Mouse (Mus musculus) spleen, adult 18-20 months (tissue): ENCODE data around the gene Dnajc16.

ENCODE experiments used
- DNase-seq, 2 experiments: peaks; one replicate each; pipeline ENCODE4 v3.0.0; 2022; ENCODE audit warnings: mixed read lengths in 2 of 2

Dnajc16 gene

GRCm38 (mm10) chr4:141722731-141723672 is 67.7 kb downstream of the Dnajc16 start, which contains the start of gene Ddi2:
Gene Ddi2, minus strand, starts transcription at chr4:141723419.
- DNase-seq: peak; percentile 84 to 92

GRCm38 (mm10) chr4:141721961-141722360 is 68.8 kb downstream of the Dnajc16 start:
- DNase-seq: no peak

- no peak for DNase-seq
Measured at GRCm38 (mm10) chr4:141720761-141721523, 69.8 kb downstream of the Dnajc16 start.

- DNase-seq: no peak
Measured at GRCm38 (mm10) chr4:141719304-141719703, 71.4 kb downstream of the Dnajc16 start.

- DNase-seq: no peak
Measured at GRCm38 (mm10) chr4:141717633-141718032, 73.1 kb downstream of the Dnajc16 start.

- no peak for DNase-seq
Measured at GRCm38 (mm10) chr4:141715027-141715426, 75.7 kb downstream of the Dnajc16 start.

- no peak for DNase-seq
Measured at GRCm38 (mm10) chr4:141713598-141714142, 77.1 kb downstream of the Dnajc16 start.

- DNase-seq: no peak
Measured at GRCm38 (mm10) chr4:141711250-141711649, 79.5 kb downstream of the Dnajc16 start.
